Mouse (Mus musculus): Measurements from ENCODE around the gene Rundc3b.

The Rundc3b gene

DNA sequence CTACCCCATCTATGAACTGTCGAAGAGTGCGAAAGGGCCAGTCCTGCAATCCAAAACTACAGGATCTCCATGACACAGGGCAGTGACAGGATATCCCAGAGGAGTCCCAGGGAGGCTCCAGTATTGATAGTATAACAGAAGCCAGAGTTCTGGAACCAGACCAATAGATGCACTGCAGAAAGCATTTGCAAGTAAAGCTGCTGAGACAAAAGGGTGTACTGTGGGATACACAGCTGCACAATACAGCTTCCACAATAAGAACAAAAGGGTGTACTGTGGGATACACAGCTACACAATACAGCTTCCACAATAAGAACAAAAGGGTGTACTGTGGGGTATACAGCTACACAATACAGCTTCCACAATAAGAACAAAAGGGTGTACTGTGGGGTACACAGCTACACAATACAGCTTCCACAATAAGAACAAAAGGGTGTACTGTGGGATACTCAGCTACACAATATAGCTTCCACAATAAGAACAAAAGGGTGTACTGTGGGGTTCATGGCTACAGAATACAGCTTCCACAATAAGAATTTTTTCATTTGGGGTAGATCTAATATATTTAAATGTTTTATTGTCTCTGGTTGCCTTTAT, 134.0 kb downstream of the Rundc3b start:
- DNase-seq (ENCODE audit: low spot score in 2 of 2), result no peak

DNA sequence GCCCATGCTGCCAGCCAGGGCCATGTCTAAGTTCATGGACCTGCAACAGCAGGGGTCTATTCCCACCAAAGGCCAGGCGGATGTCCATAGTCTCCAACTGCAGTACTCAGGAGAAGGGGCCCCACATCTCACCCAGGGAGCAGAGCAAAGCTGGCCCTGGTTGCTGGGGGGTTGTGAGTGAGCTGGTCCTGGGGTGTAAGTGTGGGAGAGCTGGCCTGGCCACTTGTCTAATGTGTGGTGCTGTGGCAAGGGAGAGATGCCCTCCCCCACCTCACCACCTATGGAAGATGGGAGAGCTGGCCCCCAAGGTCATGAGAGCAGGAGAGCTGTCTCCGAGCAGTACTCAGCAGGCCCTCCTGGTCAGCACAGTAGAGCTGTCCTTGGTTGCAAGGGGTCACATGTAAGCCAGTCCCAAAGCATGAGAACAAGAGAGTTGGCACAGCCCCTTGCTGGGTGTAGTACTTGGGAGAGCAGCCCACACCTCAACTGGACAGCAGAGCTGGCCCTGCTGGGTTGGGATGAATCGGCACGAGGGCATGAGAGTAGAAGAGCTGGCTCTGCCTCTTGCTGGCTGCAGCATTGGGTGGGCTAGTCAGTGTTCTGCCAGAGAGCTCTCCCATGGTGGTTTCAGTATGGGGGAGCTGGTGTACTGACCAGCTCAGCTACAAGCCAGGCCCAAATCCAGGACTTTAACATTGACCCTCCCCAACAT, 134.6 kb downstream of the Rundc3b start:
- DNase-seq (ENCODE audit: low spot score in 2 of 2), result no peak

GRCm38 (mm10) chr5:8456561-8456960, 166.2 kb downstream of the Rundc3b start:
- DNase-seq (ENCODE audit: low spot score in 2 of 2), result no peak

DNA sequence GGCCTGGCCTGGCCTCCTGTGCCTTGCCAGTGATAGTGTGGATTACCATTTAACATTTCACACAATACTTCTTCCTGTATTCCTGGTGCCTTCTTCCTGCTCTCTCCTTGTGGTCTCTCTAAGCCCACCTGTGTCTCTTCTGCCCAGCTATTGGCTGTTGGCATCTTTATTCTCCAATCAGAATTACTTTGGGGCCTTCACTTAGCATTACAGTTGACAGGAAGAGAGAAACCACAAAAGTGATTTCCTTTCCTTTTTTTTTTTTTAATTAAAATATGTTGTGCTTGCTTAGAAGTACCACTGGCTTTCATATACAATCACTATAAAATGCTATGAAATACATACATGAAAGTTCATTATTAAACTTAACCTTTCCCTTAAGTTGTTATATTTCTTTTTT, 167.2 kb downstream of the Rundc3b start:
- no peak for DNase-seq (ENCODE audit: low spot score in 2 of 2)
